Mouse (Mus musculus): ENCODE measurements at regions not wholly inside any gene's neighbourhood (a gene's known extent, or its start where the extent isn't known, plus 50 kb on each side); places are given as distances from the start of the nearest gene placed in this dataset.

DNA sequence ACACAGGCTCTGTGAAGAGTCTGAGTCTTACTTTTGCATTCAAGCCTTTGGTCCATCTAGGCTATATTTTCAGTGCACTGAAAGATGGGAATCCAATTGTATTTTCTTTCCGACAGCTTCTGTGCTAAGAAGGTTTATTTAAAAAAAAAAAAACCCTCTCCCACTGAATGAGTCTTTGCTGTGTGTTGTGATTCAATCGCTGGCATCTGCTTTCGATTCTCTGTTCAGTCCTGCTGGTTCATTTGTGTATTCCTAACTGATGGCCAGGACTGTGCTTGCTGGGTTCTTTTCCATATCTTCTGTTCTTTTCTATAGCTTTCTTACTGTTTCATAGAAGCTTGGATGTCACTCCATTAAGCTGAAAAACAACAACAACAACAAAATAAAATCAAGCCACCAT is 132.9 kb downstream of the Tex36 start:
- no peak for DNase-seq (ENCODE audit: low spot score)

DNA sequence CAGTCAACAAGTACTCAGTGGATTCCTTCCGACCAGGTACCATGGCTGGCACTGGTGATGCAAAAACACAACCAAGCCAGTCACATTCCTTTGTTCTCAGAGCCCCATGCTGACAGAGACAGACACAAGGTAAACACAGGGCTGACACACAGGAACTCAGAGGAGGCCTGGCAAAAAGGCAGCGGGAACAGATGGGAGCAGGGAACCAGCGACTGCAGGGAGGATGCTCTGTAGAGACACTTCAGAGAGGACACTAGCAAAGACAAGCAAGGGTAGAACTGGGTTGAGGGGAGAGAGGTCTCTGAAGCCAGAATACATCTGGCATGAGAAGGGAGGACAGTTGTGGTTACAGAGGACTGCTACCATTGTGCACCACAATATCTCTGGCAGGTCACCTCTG is 133.6 kb downstream of the Tex36 start:
- no peak for DNase-seq (ENCODE audit: low spot score)

DNA sequence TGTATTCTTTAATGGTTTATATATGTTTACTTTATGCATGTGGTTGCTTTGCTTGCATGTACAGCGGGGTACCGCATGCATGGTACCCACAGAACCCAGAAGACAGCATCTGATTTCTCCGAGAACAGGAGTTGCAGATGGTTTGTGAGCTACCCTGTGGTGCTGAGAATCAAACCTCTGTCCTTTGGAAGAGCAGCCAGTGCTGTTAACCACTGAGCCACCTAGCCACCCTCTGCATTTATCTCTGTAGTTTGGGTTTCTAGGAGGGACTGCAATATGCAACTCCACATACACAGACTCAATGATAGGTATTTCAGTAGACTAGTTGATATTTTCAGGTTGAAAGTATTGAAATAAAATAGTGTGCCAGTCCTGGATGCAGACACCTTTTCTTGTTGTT is 134.4 kb downstream of the Tex36 start:
- DNase-seq (ENCODE audit: low spot score): no peak

DNA sequence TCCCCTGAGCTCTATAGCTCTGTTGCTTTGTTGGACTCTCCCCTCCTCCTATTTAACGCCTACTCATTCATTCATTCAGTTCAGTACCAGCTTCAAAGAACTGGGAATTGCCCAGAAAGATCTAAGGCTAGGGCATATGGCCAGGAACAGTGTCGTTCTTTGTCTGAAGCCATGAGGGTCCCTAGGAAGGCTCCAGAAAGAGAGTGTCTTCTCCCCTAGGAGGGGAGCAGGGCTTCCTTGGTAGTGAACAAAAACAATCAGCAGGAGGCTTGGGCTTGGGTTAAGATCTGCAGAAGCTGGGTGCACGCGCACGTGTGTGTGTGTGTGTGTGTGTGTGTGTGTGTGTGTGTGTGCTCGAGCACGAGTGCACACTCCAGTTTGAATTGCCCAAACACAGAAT is 142.7 kb downstream of the Tex36 start:
- no peak for DNase-seq (ENCODE audit: low spot score)

DNA sequence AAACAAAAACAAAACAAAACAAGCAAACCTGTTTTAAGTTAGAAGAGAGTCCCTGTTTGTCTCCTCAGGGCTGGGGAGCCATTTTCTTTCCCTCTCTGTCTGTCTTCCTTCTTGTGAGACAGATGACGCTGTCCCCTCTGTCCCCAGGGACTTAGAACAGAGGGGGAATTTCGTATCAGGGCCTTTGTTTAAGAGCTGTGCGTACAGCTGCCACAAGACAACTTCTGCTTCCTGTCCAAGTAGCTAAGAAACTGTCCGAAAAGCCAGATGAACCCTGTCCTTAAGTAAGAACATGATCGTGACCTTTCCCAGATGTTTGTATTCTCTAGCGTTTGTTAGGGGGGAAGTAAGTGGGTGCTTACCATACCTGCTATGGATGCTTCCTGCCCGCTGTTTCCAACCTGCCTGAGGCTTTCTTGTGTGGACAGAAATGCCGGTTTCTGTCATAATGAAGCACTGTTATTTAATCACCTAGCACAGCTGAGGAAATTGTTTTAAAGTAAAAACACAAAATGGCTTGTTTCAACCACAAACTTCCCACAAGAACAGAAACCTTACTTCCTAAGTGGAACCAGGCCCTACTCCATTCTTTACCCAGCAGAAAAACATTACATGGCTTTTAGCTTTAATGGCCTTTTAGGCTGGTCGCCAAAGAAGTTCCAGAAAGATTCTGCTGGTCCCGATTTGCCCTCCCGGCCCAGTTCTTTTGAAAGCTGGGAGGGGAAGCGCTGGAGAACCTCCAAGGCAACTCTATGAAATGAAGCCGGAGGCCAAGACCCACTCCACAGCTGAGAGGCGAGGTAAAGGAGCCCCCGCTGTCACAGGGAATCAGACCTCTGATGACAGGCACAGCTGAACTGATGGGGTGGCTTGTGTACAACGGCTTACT is 144.3 kb downstream of the Tex36 start:
- peak; percentile 9 for DNase-seq (ENCODE audit: low spot score)

DNA sequence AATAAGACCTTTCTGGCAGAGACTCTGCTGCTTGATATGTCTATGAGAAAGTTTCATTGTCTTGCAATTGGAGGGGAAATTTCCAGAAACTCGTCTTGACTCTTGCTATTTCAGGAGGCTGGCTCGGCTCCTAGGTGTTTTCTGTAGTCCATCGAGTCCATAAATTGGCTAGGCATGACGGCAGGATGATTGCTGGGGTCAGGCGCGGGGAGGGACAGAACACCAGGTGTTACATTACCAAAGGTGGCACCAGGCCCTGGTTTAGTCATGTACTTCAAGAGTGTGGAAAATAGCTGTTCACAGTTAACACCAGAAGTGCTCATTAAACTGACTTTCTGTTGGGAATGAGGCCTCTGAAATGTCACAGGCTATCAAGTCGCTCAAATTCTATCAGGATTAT is 151.7 kb downstream of the Tex36 start:
- DNase-seq (ENCODE audit: low spot score): no peak

DNA sequence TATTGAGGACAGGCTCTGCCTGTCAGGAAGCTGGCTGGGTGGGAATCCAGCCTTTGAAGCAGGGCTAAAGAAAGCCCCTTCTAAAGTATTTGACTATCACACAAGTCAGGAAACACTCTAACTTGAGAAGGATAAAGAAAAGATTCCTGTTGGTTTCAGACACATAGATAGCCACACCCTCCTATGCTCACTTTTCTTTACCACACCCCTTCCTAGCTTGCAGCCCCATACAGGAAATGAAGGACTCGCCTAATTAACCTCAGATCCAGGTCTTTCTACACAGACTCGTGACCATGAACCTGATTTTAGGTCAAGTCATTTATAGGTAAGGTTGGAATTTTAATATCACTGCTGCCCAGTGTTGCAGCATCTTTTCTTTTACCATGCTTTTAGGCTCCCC is 154.9 kb downstream of the Tex36 start:
- no peak for DNase-seq (ENCODE audit: low spot score)

DNA sequence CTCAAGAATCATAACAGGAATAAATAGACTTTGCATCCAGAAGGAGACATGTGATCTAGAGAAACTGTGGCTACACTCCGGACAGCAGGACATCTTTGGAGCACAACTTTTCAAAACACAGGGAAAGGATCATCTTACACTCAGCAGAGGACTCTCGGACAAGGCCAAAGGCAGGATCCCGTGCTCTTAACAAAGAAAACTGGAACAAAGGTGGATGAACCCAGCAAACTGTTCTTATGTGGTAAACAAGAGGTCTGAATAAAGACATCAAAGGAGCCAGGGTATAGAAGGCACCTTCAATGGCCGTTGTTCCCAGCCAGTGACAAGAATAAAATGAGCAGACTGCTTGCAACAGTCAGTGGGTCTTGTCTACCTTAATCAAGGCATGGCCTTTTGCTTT is 160.3 kb downstream of the Tex36 start:
- DNase-seq (ENCODE audit: low spot score): no peak

DNA sequence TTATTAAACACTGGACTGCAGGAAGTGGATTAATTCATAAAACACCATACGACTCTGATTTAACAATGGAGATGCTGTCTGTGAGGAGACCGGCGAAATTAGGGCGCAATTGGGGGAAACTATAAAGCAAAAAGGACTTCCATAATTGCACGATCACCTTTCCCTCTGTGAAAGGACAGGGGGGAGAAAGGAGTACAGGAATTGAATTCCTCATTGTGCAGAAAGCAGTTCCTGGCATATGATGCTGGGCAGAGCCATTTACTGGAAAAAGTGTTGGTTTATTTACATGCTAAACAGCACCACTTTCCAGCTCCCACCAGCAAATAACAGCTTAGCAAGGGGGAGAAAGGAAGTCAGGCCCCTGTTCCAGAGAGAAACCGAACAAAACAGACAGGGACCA is 160.8 kb downstream of the Tex36 start:
- DNase-seq (ENCODE audit: low spot score): no peak

DNA sequence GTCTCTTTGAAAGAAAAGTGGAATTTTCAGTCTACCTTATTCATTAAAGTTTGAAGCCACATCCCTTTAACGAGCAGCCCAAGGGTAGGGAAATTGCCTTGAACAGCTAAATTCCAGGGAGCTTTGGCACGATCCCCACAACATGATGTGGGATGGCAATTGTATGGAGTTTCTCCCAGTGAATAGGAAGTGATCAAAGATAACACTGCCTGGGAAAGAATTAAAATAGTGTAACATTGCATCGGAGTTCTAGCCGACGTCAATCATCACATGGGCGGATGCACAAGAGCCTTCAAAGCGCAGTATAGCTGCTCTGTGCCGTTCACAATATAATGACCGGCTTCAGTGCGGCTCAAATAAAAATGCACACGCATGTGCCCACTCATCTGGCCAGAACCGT is 161.2 kb downstream of the Tex36 start:
- no peak for DNase-seq (ENCODE audit: low spot score)

DNA sequence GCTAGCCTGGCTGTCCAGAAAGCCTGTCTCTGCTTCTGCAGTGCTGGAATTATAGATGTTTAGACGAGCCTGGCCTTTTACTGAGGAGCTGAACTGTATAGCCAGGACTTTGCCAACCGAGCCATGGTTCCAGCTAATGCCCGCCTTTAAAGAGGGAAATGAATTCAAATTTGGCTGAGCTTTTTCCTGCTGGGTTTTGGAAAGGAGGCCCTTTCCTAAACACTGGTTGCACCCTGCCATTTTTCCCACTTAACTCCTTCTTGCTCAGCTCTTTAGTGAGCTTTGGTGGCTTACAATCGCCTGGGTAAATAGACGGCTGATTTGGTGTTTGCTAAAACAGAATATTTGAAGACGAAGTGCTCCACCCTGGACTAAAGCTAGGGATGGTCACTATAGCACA is 161.9 kb downstream of the Tex36 start:
- DNase-seq (ENCODE audit: low spot score): no peak

DNA sequence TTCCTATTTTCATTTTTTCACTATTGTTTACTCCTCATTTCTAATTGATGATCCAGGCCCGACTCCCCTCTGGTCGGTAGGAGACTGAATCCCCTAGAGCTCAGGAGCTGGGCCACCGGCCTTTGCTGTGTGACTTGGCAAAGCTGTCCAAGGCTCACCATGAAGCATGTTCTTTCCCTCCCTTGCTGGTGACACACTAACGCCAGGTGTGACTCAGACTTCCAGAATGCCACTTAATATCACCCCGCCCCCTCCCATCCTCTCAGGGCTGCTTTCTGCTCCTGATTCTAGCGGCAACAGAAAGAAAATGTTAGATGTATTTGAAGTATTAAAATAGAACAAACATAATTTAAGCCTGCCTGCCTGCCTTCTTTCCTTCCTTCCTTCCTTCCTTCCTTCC is 163.3 kb downstream of the Tex36 start:
- no peak for DNase-seq (ENCODE audit: low spot score)

DNA sequence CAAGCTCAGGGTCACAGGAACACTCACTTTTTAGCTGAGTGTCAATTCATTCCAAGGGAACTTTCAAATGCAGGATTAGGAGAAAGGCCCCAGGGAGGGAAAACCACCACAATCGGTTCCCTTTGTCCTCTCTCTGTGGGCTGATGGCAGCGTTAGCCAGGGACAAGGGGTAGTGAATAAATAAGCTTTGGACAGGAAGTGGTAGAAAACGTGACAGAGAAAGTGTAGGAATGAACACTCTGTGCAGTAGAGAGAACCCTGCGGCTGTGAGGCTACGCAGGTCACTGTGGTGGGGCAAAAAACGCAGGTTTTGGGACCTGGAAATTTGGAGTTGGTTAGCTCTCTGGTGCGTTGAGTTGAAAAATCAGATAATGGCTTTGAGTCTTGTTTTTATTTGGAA is 164.1 kb downstream of the Tex36 start:
- peak; percentile 31 for DNase-seq (ENCODE audit: low spot score)

DNA sequence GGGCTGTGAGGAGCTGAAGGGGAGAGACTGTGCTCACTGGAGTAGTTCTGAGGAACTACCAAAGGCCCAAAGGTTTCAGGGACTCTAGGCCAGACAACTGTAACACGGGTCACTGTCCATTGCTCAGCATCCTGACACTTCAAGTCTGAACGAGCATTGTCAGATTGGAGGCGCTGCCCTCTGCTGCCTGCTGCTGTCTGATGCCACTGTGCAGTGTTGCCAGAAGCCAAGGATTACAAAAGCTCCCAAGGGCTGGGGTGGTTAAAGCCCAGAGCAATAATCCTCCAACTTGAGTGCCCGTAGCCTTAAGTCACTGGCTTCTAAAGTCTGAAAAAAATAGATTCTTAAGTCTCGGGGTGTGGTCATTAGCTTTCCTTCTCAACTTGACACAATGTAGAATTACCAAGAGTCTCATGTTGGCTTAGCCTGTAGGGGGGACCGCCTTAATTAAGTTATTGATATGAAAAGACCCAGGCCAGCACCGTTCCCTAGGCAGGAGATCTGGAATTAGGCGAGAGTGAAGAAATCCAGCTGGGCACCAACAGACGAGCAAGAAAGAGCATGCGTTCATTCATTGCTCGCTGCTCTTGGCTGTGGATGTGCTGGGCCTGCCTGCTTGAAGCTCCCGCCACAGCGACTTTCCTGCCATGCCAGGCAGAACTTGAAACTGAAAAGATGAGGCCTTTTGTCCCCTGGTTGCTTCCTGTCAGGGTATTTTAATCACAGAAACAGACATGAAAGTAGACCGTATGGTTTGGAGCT is 166.2 kb downstream of the Tex36 start:
- DNase-seq (ENCODE audit: low spot score): peak; percentile 45

DNA sequence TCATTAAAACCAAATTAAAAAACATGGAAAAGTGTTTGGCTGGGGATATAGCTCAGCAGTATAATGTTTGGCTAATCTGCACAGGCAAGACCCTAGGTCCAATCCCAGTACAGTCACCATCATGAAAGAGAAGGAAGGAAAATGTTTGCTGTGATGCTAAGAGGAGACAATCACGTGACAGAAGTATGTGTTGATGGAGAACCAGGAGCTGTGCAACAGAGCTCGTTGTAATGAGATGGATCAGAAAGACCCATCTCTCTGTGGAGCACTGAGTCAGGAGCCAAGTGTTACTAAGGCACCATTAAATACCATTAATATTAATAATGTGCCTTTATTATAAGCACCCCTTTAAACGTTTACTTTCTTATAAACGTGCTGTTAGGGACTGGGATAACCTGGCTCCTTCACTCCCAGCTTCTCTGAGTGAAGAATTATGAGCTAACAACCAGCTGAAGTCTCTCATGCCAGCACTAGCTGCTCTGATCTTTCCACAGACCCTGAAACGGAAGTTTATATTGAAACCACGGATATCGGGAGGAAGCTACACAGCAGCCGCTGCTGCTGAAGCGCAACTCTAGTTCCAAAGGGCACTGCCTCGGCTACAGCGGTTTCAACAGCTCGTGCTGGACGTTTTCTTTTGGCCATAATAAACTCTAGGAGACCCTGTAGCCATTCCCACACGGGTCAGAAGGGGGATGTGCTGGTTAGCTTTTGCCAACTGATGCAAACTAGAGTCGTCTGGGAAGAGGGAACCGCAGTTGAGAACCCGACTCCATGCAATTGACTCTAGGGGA is 167.7 kb downstream of the Tex36 start:
- DNase-seq (ENCODE audit: low spot score): no peak

DNA sequence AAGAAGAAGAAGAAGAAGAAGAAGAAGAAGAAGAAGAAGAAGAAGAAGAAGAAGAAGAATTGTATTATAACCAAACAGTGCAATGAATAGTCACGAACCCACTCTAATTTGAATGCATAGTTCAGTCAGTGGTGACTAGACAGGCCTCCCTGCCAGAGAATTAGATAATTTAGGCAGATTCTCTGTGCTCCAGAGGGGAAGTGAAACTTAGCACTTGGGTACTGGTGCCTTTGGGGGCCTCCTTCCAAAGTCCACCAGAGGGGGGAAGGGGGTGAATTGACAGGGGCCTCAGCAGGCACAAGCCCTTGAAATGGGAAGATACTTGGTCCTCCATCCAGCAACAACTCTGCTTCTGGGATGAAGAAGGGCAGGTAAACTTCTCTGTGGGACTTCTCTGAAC is 169.6 kb downstream of the Tex36 start:
- DNase-seq (ENCODE audit: low spot score): no peak

DNA sequence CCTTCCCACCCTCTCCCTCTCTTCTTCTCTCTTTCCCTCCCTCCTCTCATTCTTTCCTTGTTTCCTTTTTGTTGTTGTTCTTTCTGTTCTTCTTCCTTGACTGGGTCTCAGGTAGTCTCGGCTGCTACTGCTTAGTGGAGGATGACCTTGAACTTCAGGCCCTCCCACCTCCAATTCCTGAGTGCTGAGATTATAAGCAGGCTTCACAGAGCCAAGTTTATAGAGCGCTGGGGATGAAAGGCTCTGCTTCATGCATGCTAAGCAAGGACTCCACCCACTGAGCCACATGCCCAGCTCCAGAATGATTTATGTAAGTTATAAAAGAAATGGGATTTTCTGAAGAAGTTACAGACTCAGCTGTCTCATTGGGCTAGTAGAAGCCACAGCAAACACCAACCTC is 199.9 kb downstream of the Tex36 start:
- no peak for DNase-seq (ENCODE audit: low spot score)

DNA sequence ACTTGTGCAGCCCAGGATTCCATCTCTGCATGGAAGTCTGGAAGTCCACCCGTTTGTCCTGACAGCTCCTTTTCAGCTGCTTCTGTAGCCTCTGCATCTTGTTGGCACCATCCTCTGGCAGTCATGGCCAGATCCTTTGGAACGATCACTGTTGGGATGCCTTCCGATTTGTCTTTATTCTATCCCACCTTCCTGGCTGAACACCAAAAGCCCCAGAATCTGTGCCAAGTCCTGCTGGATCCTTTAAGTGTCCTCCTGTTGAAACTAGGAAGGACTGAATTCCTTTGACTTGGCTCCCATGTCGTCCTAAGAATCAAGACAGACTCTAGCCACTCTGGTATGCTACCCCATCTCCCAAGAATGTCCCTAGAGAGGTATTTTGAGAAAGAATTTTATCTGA is 201.3 kb downstream of the Tex36 start:
- DNase-seq (ENCODE audit: low spot score): no peak

DNA sequence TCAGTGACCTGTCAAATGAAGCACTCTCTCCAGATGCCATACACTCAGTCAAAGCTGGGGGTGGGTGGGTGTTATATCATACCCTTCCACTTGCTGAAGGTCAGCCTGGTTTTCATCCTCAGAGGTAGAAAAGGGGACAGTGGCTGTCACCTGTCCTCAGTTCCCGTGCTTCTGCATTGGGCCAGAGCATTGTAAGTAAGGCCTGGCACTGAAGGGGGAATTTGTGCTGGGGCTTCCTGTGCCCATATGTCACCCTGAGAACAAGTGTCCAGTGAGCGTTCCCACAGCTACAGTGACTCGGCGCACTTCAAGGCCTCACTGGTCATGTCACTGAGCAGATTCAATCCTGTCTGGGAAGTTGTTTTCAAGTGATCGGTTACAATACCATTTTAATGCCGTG is 213.2 kb downstream of the Tex36 start:
- no peak for DNase-seq (ENCODE audit: low spot score)

DNA sequence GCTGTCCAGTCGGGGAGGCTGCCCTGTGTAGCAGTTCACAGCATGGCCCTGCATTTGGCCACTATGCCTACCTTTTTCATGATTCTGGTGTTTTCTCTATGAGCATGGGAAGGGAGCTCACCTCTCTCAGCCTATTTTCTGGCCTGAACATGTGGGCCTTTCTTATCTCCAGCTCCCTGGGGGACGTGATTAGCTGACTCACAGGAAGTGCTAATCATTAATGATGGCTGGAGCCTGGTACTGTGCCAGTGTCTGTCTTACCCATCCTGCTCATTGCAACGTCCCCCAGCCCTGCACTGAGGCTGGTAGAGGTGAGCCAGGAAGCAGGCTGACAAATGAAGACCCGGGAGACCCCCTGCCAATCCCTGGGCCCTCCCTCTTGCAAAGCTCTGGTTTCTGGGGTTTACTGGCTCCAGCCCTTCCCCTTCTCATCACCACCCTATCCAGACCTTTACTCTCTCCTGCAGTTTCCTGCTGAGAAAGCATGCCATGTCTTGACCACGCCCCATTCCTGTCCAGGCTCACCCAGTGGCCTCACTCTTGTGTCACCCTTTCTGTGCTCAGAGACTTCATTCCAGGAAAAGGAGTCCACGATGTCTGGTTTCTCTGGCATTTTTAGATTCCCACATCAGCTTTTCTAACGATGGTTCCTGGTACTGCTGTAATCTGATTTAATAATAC is 219.8 kb downstream of the Tex36 start:
- DNase-seq (ENCODE audit: low spot score): peak; percentile 2

DNA sequence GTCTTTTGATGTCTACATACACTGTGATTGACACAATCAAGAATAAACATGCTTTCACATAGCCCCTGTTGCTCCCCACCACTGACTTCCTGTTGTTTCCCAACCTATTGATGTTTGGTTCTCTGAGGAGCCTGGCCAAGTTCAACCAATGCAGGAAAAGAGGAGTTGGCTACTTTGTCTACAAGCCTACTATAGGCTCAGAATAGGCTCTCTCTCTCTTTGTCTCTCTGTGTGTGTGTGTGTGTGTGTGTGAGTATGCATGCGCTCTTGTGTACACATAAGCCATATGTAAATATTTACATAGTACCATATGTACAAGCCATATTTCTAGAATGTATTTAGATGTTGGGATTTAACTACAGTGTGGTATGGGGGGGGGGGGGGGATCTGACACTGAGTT is 222.6 kb downstream of the Tex36 start:
- DNase-seq (ENCODE audit: low spot score): no peak

DNA sequence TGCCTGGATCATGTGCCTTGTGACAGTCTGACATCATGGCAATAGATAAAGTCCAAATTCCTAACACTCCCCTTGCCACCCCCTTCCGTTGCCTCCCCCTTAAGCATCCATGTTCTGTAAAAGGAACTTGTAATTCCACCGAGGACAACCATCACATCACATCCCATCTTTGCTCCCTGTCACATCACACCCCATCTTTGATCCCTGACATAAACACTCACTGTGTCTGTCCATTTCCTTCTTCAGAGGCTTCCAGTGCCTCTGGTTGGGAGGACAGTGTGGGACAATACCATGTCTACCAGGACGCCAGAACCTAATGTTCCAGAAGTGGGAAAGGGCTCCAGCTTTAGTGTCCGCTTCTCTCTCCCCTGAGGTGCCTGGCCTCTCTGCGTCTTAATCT is 223.6 kb downstream of the Tex36 start:
- no peak for DNase-seq (ENCODE audit: low spot score)
